8 mouse cellular contexts compared by ENCODE assay signal in the genomic region with DNA sequence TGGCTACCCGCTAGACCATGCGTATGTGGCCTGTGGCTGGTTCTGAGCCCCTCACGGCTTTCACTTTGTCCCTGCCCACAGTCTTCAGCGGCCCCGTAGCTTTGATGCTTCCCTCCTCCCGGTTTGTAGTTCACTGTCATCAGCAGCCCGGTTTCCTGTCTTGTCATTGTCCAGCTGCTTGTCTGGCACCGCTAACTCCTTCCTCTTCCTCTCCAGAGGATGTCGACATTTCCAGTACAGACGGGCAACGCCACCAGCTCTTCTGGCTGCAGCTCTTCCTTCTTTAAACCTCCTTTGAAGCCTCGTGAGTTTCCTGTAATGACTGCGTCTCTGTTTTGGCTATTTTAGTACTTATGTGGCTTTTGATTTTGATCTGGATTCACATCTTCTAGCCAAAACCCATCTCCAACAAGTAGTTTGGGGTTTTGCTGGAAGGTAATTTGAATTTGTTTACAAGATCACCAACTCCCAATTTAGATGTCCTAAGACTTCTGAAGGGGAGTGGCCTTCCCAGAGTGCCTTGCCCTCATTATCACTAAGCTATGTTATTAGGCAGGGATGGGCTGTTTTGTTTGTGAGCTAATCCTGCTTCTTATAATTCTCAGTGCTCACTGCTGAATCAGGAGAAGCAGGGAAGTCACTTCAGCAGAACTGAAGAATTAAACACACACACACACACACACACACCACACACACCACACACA.
A peak's percentile ranks its signal among the peaks of the same experiment; 100 is the strongest.
DNase-seq lines count a peak whose midpoint lies in the region; ATAC-seq and TF ChIP-seq lines count a peak whose summit lies in the region.

No protein-coding gene starts in this region.

- TF ChIP-seq POLR2A in small intestine, adult 2 months (IDR thresholded peaks at IDR 0.05; ENCODE audit: low read depth, low read length): 0 out of 2 replicates have a peak, but pooled peaks have one; percentile 22

- H3K9ac ChIP-seq in heart, embryonic 11.5 days (ENCODE audit: low read depth, low read length): peak overlapping the region; percentile 39; the same call in 1 of the 2 replicates
- no peak overlapping the region for H3K9ac ChIP-seq in kidney, postnatal 0 days (ENCODE audit: low read depth, low read length)
- H3K9ac ChIP-seq in lung, postnatal 0 days (replicated peaks; ENCODE audit: low read depth): no peak overlapping the region
- H3K9ac ChIP-seq in neural tube, embryonic 15.5 days (replicated peaks): no peak overlapping the region

- WGBS in heart, embryonic 11.5 days (ENCODE audit: insufficient replicate concordance): 50% methylated on average over 13 of the region's 13 CpGs
- 56% methylated on average over 13 of the region's 13 CpGs for WGBS in kidney, postnatal 0 days
- 26% methylated on average over 13 of the region's 13 CpGs for WGBS in lung, postnatal 0 days
- 47% methylated on average over 13 of the region's 13 CpGs for WGBS in small intestine, adult 2 months
- 66% methylated on average over 13 of the region's 13 CpGs for WGBS in neural tube, embryonic 15.5 days

- H3K4me1 ChIP-seq in brown adipose tissue, adult 24 weeks (ENCODE audit: control insufficient read depth, insufficient read depth, insufficient read length, low read length): peaks cover 9% of the 10 kb centered on the region; the same call in 1 of the 2 replicates
- peaks cover 7% of the 10 kb centered on the region; the same call in 1 of the 2 replicates for H3K4me1 ChIP-seq in heart, embryonic 11.5 days (ENCODE audit: control insufficient read depth, insufficient read depth, low read length)
- no peaks in the 10 kb centered on the region for H3K4me1 ChIP-seq in kidney, postnatal 0 days (replicated peaks; ENCODE audit: insufficient read depth, low read length)
- no peaks in the 10 kb centered on the region; the same call in 1 of the 2 replicates for H3K4me1 ChIP-seq in lung, postnatal 0 days (ENCODE audit: insufficient read depth, low read depth, low read length)
- H3K4me1 ChIP-seq in small intestine, adult 2 months (ENCODE audit: control insufficient read depth, insufficient read depth, insufficient read length, low read length): peaks cover 10% of the 10 kb centered on the region; the same call in 1 of the 2 replicates
- H3K4me1 ChIP-seq in neural tube, embryonic 15.5 days: no peaks in the 10 kb centered on the region

- peak; percentile 31 for DNase-seq in ovary, adult 18-20 months (ENCODE audit: low spot score)
- DNase-seq in ovary, postnatal 14 days (ENCODE audit: low spot score): no peak
- peak; percentile 80 for DNase-seq in kidney, postnatal 0 days (ENCODE audit: low spot score)
- DNase-seq in lung, postnatal 0 days (ENCODE audit: low spot score): peak; percentile 95

- TF ChIP-seq CTCF in kidney, postnatal 0 days (IDR thresholded peaks at IDR 0.05; ENCODE audit: low read depth): no peak
- peak; percentile 9; the same call in 1 of the 2 replicates for TF ChIP-seq CTCF in lung, postnatal 0 days (IDR thresholded peaks at IDR 0.05)
- no peak for TF ChIP-seq CTCF in small intestine, adult 2 months (IDR thresholded peaks at IDR 0.05; ENCODE audit: extremely low read depth, insufficient read length, insufficient replicate concordance, low read depth, low read length)

- H3K27me3 ChIP-seq in heart, embryonic 11.5 days (ENCODE audit: control insufficient read depth, insufficient read depth, low read length): no peaks in the 10 kb centered on the region
- no peaks in the 10 kb centered on the region for H3K27me3 ChIP-seq in kidney, postnatal 0 days (ENCODE audit: insufficient read depth, low read length)
- no peaks in the 10 kb centered on the region for H3K27me3 ChIP-seq in lung, postnatal 0 days (replicated peaks; ENCODE audit: insufficient read depth, low read length)
- H3K27me3 ChIP-seq in small intestine, adult 2 months (ENCODE audit: control insufficient read depth, insufficient read depth, low read length): no peaks in the 10 kb centered on the region
- H3K27me3 ChIP-seq in neural tube, embryonic 15.5 days (replicated peaks): no peaks in the 10 kb centered on the region

- H3K27ac ChIP-seq in brown adipose tissue, adult 24 weeks (replicated peaks; ENCODE audit: low read depth, low read length): peak overlapping the region; percentile 80
- H3K27ac ChIP-seq in heart, embryonic 11.5 days (ENCODE audit: low read depth, low read length): peak overlapping the region; percentile 50
- H3K27ac ChIP-seq in kidney, postnatal 0 days: peak overlapping the region; percentile 60
- H3K27ac ChIP-seq in lung, postnatal 0 days (ENCODE audit: low read length): peak overlapping the region; percentile 86
- peak overlapping the region; percentile 77 for H3K27ac ChIP-seq in small intestine, adult 2 months (ENCODE audit: insufficient read depth, low read depth, low read length)
- no peak overlapping the region for H3K27ac ChIP-seq in neural tube, embryonic 15.5 days (replicated peaks)

- TF ChIP-seq EP300 in lung, postnatal 0 days (IDR thresholded peaks at IDR 0.05): peak; percentile 92

- no peaks in the 10 kb centered on the region for H3K9me3 ChIP-seq in heart, embryonic 11.5 days (replicated peaks; ENCODE audit: control insufficient read depth, low read length)
- no peaks in the 10 kb centered on the region for H3K9me3 ChIP-seq in kidney, postnatal 0 days (replicated peaks; ENCODE audit: low read length)
- no peaks in the 10 kb centered on the region for H3K9me3 ChIP-seq in lung, postnatal 0 days (ENCODE audit: low read length)
- no peaks in the 10 kb centered on the region for H3K9me3 ChIP-seq in neural tube, embryonic 15.5 days (replicated peaks)

- H3K4me3 ChIP-seq in brown adipose tissue, adult 24 weeks (ENCODE audit: insufficient read depth, low read depth, low read length): peak overlapping the region; percentile 21
- H3K4me3 ChIP-seq in heart, embryonic 11.5 days (ENCODE audit: low read depth, low read length): no peak overlapping the region
- no peak overlapping the region for H3K4me3 ChIP-seq in kidney, postnatal 0 days (replicated peaks; ENCODE audit: low read depth, low read length)
- H3K4me3 ChIP-seq in lung, postnatal 0 days (ENCODE audit: low read depth, low read length): peak overlapping the region; percentile 15
- H3K4me3 ChIP-seq in small intestine, adult 2 months (ENCODE audit: low read depth, low read length): peak overlapping the region; percentile 56
- H3K4me3 ChIP-seq in neural tube, embryonic 15.5 days (replicated peaks): no peak overlapping the region

- peak overlapping the region; percentile 44 for H3K4me2 ChIP-seq in heart, embryonic 11.5 days
- H3K4me2 ChIP-seq in kidney, postnatal 0 days (ENCODE audit: low read length): 0 out of 2 replicates have a peak overlapping the region, but pooled peaks have one; percentile 27
- peak overlapping the region; percentile 30 for H3K4me2 ChIP-seq in lung, postnatal 0 days (replicated peaks; ENCODE audit: low read depth, low read length)
- H3K4me2 ChIP-seq in neural tube, embryonic 15.5 days: no peak overlapping the region

- no peaks in the 10 kb centered on the region for H3K36me3 ChIP-seq in heart, embryonic 11.5 days (ENCODE audit: control insufficient read depth, insufficient read depth, low read length)
- H3K36me3 ChIP-seq in kidney, postnatal 0 days (ENCODE audit: insufficient read depth, low read length): no peaks in the 10 kb centered on the region
- no peaks in the 10 kb centered on the region for H3K36me3 ChIP-seq in lung, postnatal 0 days (ENCODE audit: insufficient read depth, low read length)
- H3K36me3 ChIP-seq in small intestine, adult 2 months (ENCODE audit: control insufficient read depth, insufficient read depth, low read length): no peaks in the 10 kb centered on the region
- no peaks in the 10 kb centered on the region for H3K36me3 ChIP-seq in neural tube, embryonic 15.5 days

- ATAC-seq in heart, embryonic 11.5 days (replicated peaks; ENCODE audit: insufficient number of reproducible peaks, low FRiP score, low TSS enrichment): peak; percentile 78; the same call in 1 of the 2 replicates
- ATAC-seq in kidney, postnatal 0 days (replicated peaks; ENCODE audit: low FRiP score, low read depth): peak; percentile 65; the same call in 1 of the 2 replicates
- ATAC-seq in lung, postnatal 0 days: peak; percentile 92
- no peak for ATAC-seq in neural tube, embryonic 15.5 days (ENCODE audit: low FRiP score)

Comparison
In these comparisons a context has a peak if more than half of its experiments do, and no peak if none do; other contexts are left out.
1. H3K4me3 ChIP-seq: peak in brown adipose tissue, adult 24 weeks (single experiment), lung, postnatal 0 days (single experiment) and small intestine, adult 2 months (single experiment); none in heart, embryonic 11.5 days (single experiment), kidney, postnatal 0 days (single experiment) and neural tube, embryonic 15.5 days (single experiment).